Mouse (Mus musculus) small intestine, adult 2 months (tissue): ENCODE results near the gene Iqcd.

Source experiments
- CTCF ChIP-seq: fragments of 200-500 bp; IDR thresholded peaks from 2 replicates; pipeline ENCODE4 v1.5.1; 2012; ENCODE audit warnings: low read depth, mild to moderate bottlenecking, control low read depth, inconsistent platforms, low read length, moderate library complexity, mixed read lengths; ENCODE audit not compliant: insufficient replicate concordance, insufficient read length; ENCODE audit errors: extremely low read depth
- POLR2A ChIP-seq: fragments of 200-500 bp; IDR thresholded peaks from 2 replicates; pipeline ENCODE4 v1.6.1; 2012; ENCODE audit warnings: low read depth, mild to moderate bottlenecking, control low read depth, inconsistent platforms, low read length, moderate library complexity

- TF ChIP-seq CTCF (no peak), POLR2A (no peak)
Measured at GRCm38 (mm10) chr5:120578504-120579081, 10.2 kb upstream of the Iqcd start.
